Mouse (Mus musculus) stomach, postnatal 0 days (tissue): Measurements from ENCODE around the gene Fam129b. TPM values are rescaled to one million over a fixed set of nuclear protein-coding genes. Genes with fewer than 3 reads are reported as not detected.

ENCODE experiments used
- ATAC-seq: fragments of 200-750 bp; cut with Nextera tagmentation; 2 replicates; pipeline ENCODE4 v1.8.0; 2017; ENCODE audit not compliant: low FRiP score, low TSS enrichment
- DNase-seq: peaks from one replicate; pipeline ENCODE4 v3.0.0-alpha.2; 2016; ENCODE audit warnings: low spot score
- H3K27ac ChIP-seq: fragments of 300-500 bp; sonication (generic); replicated peaks from 2 replicates; pipeline ENCODE4 v1.5.1; 2014; ENCODE audit warnings: mild to moderate bottlenecking, control low read depth
- H3K27me3 ChIP-seq: fragments of 300-500 bp; sonication (generic); 2 replicates; pipeline ENCODE4 v1.6.1; 2014; ENCODE audit warnings: low read length; ENCODE audit not compliant: control insufficient read depth, insufficient read depth
- H3K36me3 ChIP-seq: fragments of 300-500 bp; sonication (generic); 2 replicates; pipeline ENCODE4 v1.6.1; 2014; ENCODE audit warnings: low read length, mixed read lengths; ENCODE audit not compliant: control insufficient read depth, insufficient read depth
- H3K4me1 ChIP-seq: fragments of 300-500 bp; sonication (generic); replicated peaks from 2 replicates; pipeline ENCODE4 v1.6.1; 2014; ENCODE audit warnings: antibody characterized with exemption; ENCODE audit not compliant: control insufficient read depth, insufficient read depth
- H3K4me2 ChIP-seq: fragments of 300-500 bp; sonication (generic); replicated peaks from 2 replicates; pipeline ENCODE4 v1.6.1; 2014; ENCODE audit warnings: low read depth, mild to moderate bottlenecking, control low read depth, moderate library complexity
- H3K4me3 ChIP-seq: fragments of 300-500 bp; sonication (generic); 2 replicates; pipeline ENCODE4 v1.5.1; 2014; ENCODE audit warnings: low read depth, low read length, control low read depth
- H3K9ac ChIP-seq: fragments of 300-500 bp; sonication (generic); 2 replicates; pipeline ENCODE4 v1.6.1; 2014; ENCODE audit warnings: mild to moderate bottlenecking, low read length, control low read depth, mixed read lengths
- H3K9me3 ChIP-seq: fragments of 300-500 bp; sonication (generic); 2 replicates; pipeline ENCODE4 v1.6.1; 2016; ENCODE audit warnings: low read length; ENCODE audit not compliant: control insufficient read depth
- CTCF ChIP-seq: IDR thresholded peaks from 2 replicates; pipeline ENCODE4 v1.5.1; 2016; ENCODE audit warnings: antibody characterized with exemption, low read depth, mild to moderate bottlenecking, moderate library complexity
- EP300 ChIP-seq: optimal IDR thresholded peaks from 2 replicates; pipeline ENCODE3; 2016; ENCODE audit warnings: antibody characterized with exemption
- WGBS: fragments of 180-500 bp; shearing (Covaris S2); extraction: QIAGEN DNeasy Blood & Tissue Kit; methylation state at CpG from one replicate; pipeline ENCODE4 v1.1.7; 2014; 5-methylcytosine and 5-hydroxymethylcytosine counted together
- polyA plus RNA-seq: library from polyadenylated mRNA; unstranded; fragments of >200 nt; fragmentation: Nextera tagmentation; extraction: Ambion mirVana; gene quantifications from 2 replicates; pipeline ENCODE4 v1.2.1, GENCODE M21; 2015

The Fam129b gene
- polyA plus RNA-seq, 1 experiment from 2014 or later: 90.7 TPM

DNA sequence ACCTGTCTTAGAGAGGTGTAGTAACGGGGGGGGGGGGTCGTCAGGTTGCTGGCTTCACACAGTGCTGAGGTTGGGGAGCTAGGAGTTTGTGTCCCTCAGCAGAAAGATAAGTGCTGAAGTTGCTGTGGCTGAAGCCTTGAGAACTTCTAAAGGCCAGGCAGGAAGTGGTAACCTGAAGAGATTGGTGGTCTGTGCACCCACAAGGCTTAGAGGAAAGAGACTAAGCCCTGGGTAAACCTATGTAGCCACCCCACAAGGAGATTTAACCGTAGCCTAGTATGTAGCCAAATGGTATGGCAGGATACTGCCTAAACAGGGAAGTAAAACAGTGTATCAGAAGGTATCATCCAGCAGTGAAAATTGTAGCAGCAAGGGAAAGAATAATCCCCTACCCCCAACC, 14.4 kb downstream of the Fam129b start:
- Histone ChIP-seq H3K4me2 (no peak overlapping the region), H3K4me3 (no peak overlapping the region), H3K27me3 (no peaks in the 10 kb centered on the region), H3K36me3 (peaks cover 2% of the 10 kb centered on the region; the same call in 1 of the 2 replicates), H3K9me3 (no peaks in the 10 kb centered on the region), H3K27ac (peak overlapping the region; percentile 53), H3K4me1 (peaks cover 10% of the 10 kb centered on the region), H3K9ac (no peak overlapping the region)
- TF ChIP-seq EP300 (no peak), CTCF (no peak)
- no peak for DNase-seq
- WGBS: 69% methylated on average over 3 of the region's 3 CpGs
- no peak for ATAC-seq

- DNase-seq: no peak
- WGBS: 41% methylated on average over 9 of the region's 9 CpGs
- no peaks in the 10 kb centered on the region for H3K9me3 ChIP-seq
Observed at GRCm38 (mm10) chr2:32891278-32891677, 15.4 kb downstream of the Fam129b start.

GRCm38 (mm10) chr2:32892490-32892889, 16.6 kb downstream of the Fam129b start:
- peaks cover 2% of the 10 kb centered on the region; the same call in 1 of the 2 replicates for H3K36me3 ChIP-seq
- no peak for DNase-seq
- no peak overlapping the region for H3K4me2 ChIP-seq
- TF ChIP-seq CTCF (no peak), EP300 (no peak)
- peak overlapping the region; percentile 18; the same call in 1 of the 2 replicates for H3K27ac ChIP-seq
- 69% methylated on average over 14 of the region's 14 CpGs for WGBS
- no peaks in the 10 kb centered on the region for H3K9me3 ChIP-seq
- H3K4me3 ChIP-seq: no peak overlapping the region
- no peaks in the 10 kb centered on the region for H3K27me3 ChIP-seq
- H3K4me1 ChIP-seq: peaks cover 21% of the 10 kb centered on the region
- ATAC-seq: no peak
- H3K9ac ChIP-seq: no peak overlapping the region

More at GRCm38 (mm10) chr2:32891278-32891677, 15.4 kb downstream of the Fam129b start:
- Histone ChIP-seq H3K4me1 (peaks cover 17% of the 10 kb centered on the region), H3K4me2 (no peak overlapping the region), H3K27ac (peak overlapping the region; percentile 56; the same call in 1 of the 2 replicates), H3K27me3 (no peaks in the 10 kb centered on the region), H3K9ac (no peak overlapping the region), H3K4me3 (no peak overlapping the region), H3K36me3 (peaks cover 2% of the 10 kb centered on the region; the same call in 1 of the 2 replicates)
- TF ChIP-seq CTCF (no peak), EP300 (no peak)
- no peak for ATAC-seq

DNA sequence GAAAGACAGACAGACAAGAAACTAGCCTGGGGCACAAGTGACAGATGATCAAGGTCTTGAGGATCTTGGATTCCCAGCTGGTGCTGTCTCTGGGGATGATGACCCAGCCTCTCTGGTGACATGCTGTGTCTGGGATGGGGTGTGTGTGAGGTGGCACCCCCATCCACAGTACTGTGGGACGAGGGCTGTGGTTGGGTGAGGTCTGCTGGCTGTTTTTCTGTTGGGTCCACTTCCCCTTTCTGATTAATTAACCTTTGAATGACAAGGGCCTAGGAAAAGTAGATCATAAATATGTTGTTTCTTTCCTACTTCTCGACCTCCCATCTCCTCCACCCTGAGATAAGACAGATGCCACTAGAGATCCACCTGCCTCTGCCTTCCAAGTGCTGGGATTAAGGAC, 18.2 kb downstream of the Fam129b start:
- ATAC-seq: no peak
- no peak overlapping the region for H3K4me2 ChIP-seq
- H3K9me3 ChIP-seq: no peaks in the 10 kb centered on the region
- H3K4me3 ChIP-seq: no peak overlapping the region
- H3K27me3 ChIP-seq: no peaks in the 10 kb centered on the region
- H3K27ac ChIP-seq: peak overlapping the region; percentile 36; the same call in 1 of the 2 replicates
- TF ChIP-seq EP300 (no peak), CTCF (no peak)
- WGBS: 54% methylated on average over 2 of the region's 2 CpGs
- DNase-seq: no peak
- no peak overlapping the region for H3K9ac ChIP-seq
- H3K36me3 ChIP-seq: peaks cover 2% of the 10 kb centered on the region; the same call in 1 of the 2 replicates
- peaks cover 28% of the 10 kb centered on the region for H3K4me1 ChIP-seq

DNA sequence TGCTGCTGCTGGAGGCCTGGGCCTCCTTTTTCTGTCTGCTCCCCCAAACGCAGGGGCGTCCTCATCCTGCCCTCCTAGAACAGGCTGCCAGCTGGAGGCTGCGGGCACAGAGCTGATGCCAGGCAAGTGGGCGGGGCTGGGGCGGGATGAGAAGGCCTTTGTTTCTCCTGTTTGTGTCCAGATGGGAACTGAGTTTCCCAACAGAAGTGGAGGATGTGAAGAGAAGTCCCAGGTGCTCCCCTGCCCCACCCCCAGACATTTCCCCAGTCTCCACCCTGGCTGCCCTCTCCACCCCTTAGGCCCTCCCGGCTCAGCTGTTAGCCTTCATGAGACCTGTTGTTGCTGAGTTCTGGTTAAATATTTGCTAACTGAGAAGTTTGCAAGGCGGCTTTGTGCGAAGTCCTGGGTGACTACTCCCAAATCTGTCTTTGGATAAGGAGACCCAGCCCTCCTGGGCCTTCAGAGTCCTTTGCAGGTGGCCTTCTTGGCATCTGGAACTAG, 19.7 kb downstream of the Fam129b start:
- Histone ChIP-seq H3K9me3 (no peaks in the 10 kb centered on the region), H3K27ac (peak overlapping the region; percentile 86), H3K36me3 (peaks cover 5% of the 10 kb centered on the region; the same call in 1 of the 2 replicates), H3K27me3 (no peaks in the 10 kb centered on the region), H3K4me1 (peaks cover 28% of the 10 kb centered on the region), H3K4me3 (no peak overlapping the region), H3K9ac (no peak overlapping the region; the same call in 1 of the 2 replicates), H3K4me2 (peak overlapping the region; percentile 14; the same call in 1 of the 2 replicates)
- DNase-seq (peak; percentile 87), ATAC-seq (peak; percentile 63)
- WGBS: 32% methylated on average over 8 of the region's 8 CpGs
- TF ChIP-seq EP300 (no peak), CTCF (no peak)

- no peak overlapping the region for H3K9ac ChIP-seq
- H3K27ac ChIP-seq: peak overlapping the region; percentile 86
- peak overlapping the region; percentile 14; the same call in 1 of the 2 replicates for H3K4me2 ChIP-seq
- peaks cover 5% of the 10 kb centered on the region; the same call in 1 of the 2 replicates for H3K36me3 ChIP-seq
- no peaks in the 10 kb centered on the region for H3K27me3 ChIP-seq
- no peaks in the 10 kb centered on the region for H3K9me3 ChIP-seq
- ATAC-seq (no peak), DNase-seq (no peak)
- H3K4me1 ChIP-seq: peaks cover 28% of the 10 kb centered on the region
- no peak for TF ChIP-seq CTCF
- TF ChIP-seq EP300: no peak
- H3K4me3 ChIP-seq: no peak overlapping the region
- WGBS: 45% methylated on average over 10 of the region's 10 CpGs
Observed at GRCm38 (mm10) chr2:32896507-32897147, 20.7 kb downstream of the Fam129b start.
